In genomic region chr5:142960775-142961271, GRCm38 (mm10) we compare ENCODE assay signal across 8 mouse cellular contexts. TPM values are rescaled to one million over a fixed set of nuclear protein-coding genes. Genes with fewer than 3 reads are reported as not detected.
DNase-seq lines count a peak whose midpoint lies in the region; ATAC-seq and TF ChIP-seq lines count a peak whose summit lies in the region.

No protein-coding gene starts in this region.

- dilution Hi-C loops in CH12.LX (cut with MboI; ENCODE audit: extremely low pct_ligation_motif_present, extremely low pct_unique_long_range_greater_than_20kb, low sequenced_read_pairs), result no loop called here

- H3K27me3 ChIP-seq in CH12.LX (replicated peaks), result peaks cover 12% of the 10 kb centered on the region
- H3K27me3 ChIP-seq in embryonic facial prominence, embryonic 12.5 days, result no peaks in the 10 kb centered on the region
- H3K27me3 ChIP-seq in hindbrain, embryonic 12.5 days, result peaks cover 6% of the 10 kb centered on the region
- peaks cover 54% of the 10 kb centered on the region for H3K27me3 ChIP-seq in liver, embryonic 16.5 days (ENCODE audit: control insufficient read depth, insufficient read depth, low read depth, low read length)

- no peak overlapping the region for H3K4me2 ChIP-seq in CH12.LX (ENCODE audit: insufficient read depth, low read depth, poor library complexity, severe bottlenecking)
- peak overlapping the region; percentile 96 for H3K4me2 ChIP-seq in embryonic facial prominence, embryonic 12.5 days (replicated peaks)
- H3K4me2 ChIP-seq in hindbrain, embryonic 12.5 days (replicated peaks), result peak overlapping the region; percentile 94
- peak overlapping the region; percentile 64 for H3K4me2 ChIP-seq in liver, embryonic 16.5 days (ENCODE audit: low read depth, low read length)

- peaks cover 37 to 85% of the 10 kb centered on the region in 2 experiments for H3K4me1 ChIP-seq in CH12.LX (ENCODE audit: control insufficient read depth in 1 of 2, insufficient read depth in 2 of 2)
- H3K4me1 ChIP-seq in embryonic facial prominence, embryonic 12.5 days, result peaks cover 29% of the 10 kb centered on the region
- H3K4me1 ChIP-seq in hindbrain, embryonic 12.5 days, result peaks cover 33% of the 10 kb centered on the region
- peaks cover 12% of the 10 kb centered on the region for H3K4me1 ChIP-seq in liver, embryonic 16.5 days (ENCODE audit: control insufficient read depth, low read depth, low read length)

- peaks cover 22% of the 10 kb centered on the region for H3K79me2 ChIP-seq in CH12.LX (replicated peaks; ENCODE audit: control insufficient read depth, extremely low read depth, insufficient read depth, poor library complexity, severe bottlenecking)

- ATAC-seq in embryonic facial prominence, embryonic 12.5 days (ENCODE audit: insufficient number of reproducible peaks, insufficient read depth, low FRiP score, low TSS enrichment), result no peak
- no peak for ATAC-seq in hindbrain, embryonic 12.5 days (ENCODE audit: low FRiP score)
- ATAC-seq in liver, embryonic 16.5 days (ENCODE audit: low read depth), result no peak

- in situ Hi-C loops in CH12.LX (cut with MboI; ENCODE audit: low pct_ligation_motif_present, low pct_unique_long_range_greater_than_20kb, low sequenced_read_pairs), result no loop called here

- TF ChIP-seq EP300 in CH12.LX (IDR thresholded peaks at IDR 0.05; ENCODE audit: low read length), result no peak

- peaks cover 11% of the 10 kb centered on the region for H3K9me3 ChIP-seq in CH12.LX (replicated peaks; ENCODE audit: low read length)
- no peaks in the 10 kb centered on the region for H3K9me3 ChIP-seq in embryonic facial prominence, embryonic 12.5 days
- no peaks in the 10 kb centered on the region for H3K9me3 ChIP-seq in hindbrain, embryonic 12.5 days (replicated peaks)
- H3K9me3 ChIP-seq in liver, embryonic 16.5 days (replicated peaks; ENCODE audit: control insufficient read depth, low read length), result no peaks in the 10 kb centered on the region

- H3K9ac ChIP-seq in CH12.LX (ENCODE audit: insufficient read depth, low read depth), result no peak overlapping the region; the same call in 1 of the 2 replicates
- peak overlapping the region; percentile 100 for H3K9ac ChIP-seq in embryonic facial prominence, embryonic 12.5 days
- H3K9ac ChIP-seq in hindbrain, embryonic 12.5 days, result peak overlapping the region; percentile 99
- peak overlapping the region; percentile 44 for H3K9ac ChIP-seq in liver, embryonic 16.5 days (ENCODE audit: low read depth, low read length)

- peak overlapping the region; percentile 58 to 77 (median 62) for H3K4me3 ChIP-seq in CH12.LX (replicated peaks in 1 of 3; ENCODE audit: low read depth in 2 of 3, low read length in 2 of 3, poor library complexity in 1 of 3)
- peak overlapping the region; percentile 100 for H3K4me3 ChIP-seq in embryonic facial prominence, embryonic 12.5 days
- H3K4me3 ChIP-seq in hindbrain, embryonic 12.5 days, result peak overlapping the region; percentile 97
- H3K4me3 ChIP-seq in liver, embryonic 16.5 days (ENCODE audit: low read depth, low read length), result peak overlapping the region; percentile 56

- WGBS in embryonic facial prominence, embryonic 12.5 days, result under 1% methylated on average over 59 of the region's 59 CpGs
- WGBS in hindbrain, embryonic 12.5 days, result under 1% methylated on average over 59 of the region's 59 CpGs
- 2% methylated on average over 59 of the region's 59 CpGs for WGBS in liver, embryonic 16.5 days (ENCODE audit: insufficient replicate concordance)

- H3K36me3 ChIP-seq in CH12.LX (replicated peaks in 1 of 2; ENCODE audit: control insufficient read depth in 1 of 2, insufficient read depth in 1 of 2, low read length in 1 of 2), result peaks cover 0 to 10% of the 10 kb centered on the region in 2 experiments
- H3K36me3 ChIP-seq in embryonic facial prominence, embryonic 12.5 days, result peaks cover 2% of the 10 kb centered on the region
- H3K36me3 ChIP-seq in hindbrain, embryonic 12.5 days, result peaks cover 2% of the 10 kb centered on the region
- no peaks in the 10 kb centered on the region for H3K36me3 ChIP-seq in liver, embryonic 16.5 days (ENCODE audit: control insufficient read depth, insufficient read depth)

- H3K27ac ChIP-seq in CH12.LX (ENCODE audit: insufficient read depth, low read depth), result peak overlapping the region; percentile 9; the same call in 1 of the 2 replicates
- peak overlapping the region; percentile 98 for H3K27ac ChIP-seq in embryonic facial prominence, embryonic 12.5 days
- H3K27ac ChIP-seq in hindbrain, embryonic 12.5 days, result peak overlapping the region; percentile 97
- no peak overlapping the region for H3K27ac ChIP-seq in liver, embryonic 16.5 days (ENCODE audit: low read length)

- TF ChIP-seq POLR2A in CH12.LX (IDR thresholded peaks at IDR 0.05; ENCODE audit: low read depth, low read length), result no peak

- no peak for TF ChIP-seq RAD21 in CH12.LX (IDR thresholded peaks at IDR 0.05; ENCODE audit: low read depth, low read length)

- no peak for TF ChIP-seq CTCF in CH12.LX (conservative IDR thresholded peaks at IDR 0.05 in 1 of 2, IDR thresholded peaks at IDR 0.05 in 1 of 2; ENCODE audit: low read depth in 2 of 2, low read length in 2 of 2)

- DNase-seq in heart, adult 11 months, result peak; percentile 93
- DNase-seq in heart, adult 8-10 months (ENCODE audit: low spot score), result no peak
- no peak for DNase-seq in CH12.LX (ENCODE audit: extremely low read depth)
- DNase-seq in retina, postnatal 1 day, result peak; percentile 61
- no peak for DNase-seq in left cerebral cortex, adult 9 months (ENCODE audit: low spot score in 2 of 2)

TF ChIP-seq in CH12.LX, 34 proteins besides CTCF, POLR2A, EP300 and RAD21:
- no peak for TF ChIP-seq JUN (IDR thresholded peaks at IDR 0.05; ENCODE audit: insufficient read depth, low read depth, low read length)
- TF ChIP-seq MAX (IDR thresholded peaks at IDR 0.05; ENCODE audit: low read length), result no peak
- peak; percentile 88; the same call in 1 of the 2 replicates for TF ChIP-seq UBTF (IDR thresholded peaks at IDR 0.05; ENCODE audit: low read depth, low read length)

RNA-seq across cellular contexts. Expression of gene Fscn1, which starts 0.7 kb away (rescaled TPM):
- total RNA-seq in heart, adult 8-10 months (2022), result 10 to 100 TPM in 3 of 4 experiments, 1 to 10 TPM in 1; 9.9 to 28.6 (median 23.6) TPM
- total RNA-seq in CH12.LX (2012; rRNA removed) (51.7 and 65.3 TPM in 2 replicates), CH12.LX (2014; rRNA removed) (18.2 and 19.7 TPM in 2 replicates)
- polyA plus RNA-seq in CH12.LX (2012; ENCODE audit: insufficient read length, low read depth), result 70.4 and 75.7 TPM in 2 replicates
- polyA plus RNA-seq in embryonic facial prominence, embryonic 12.5 days (2016; fragmentation: Nextera tagmentation; extraction: Ambion mirVana), result 506 and 520 TPM in 2 replicates
- 699 and 764 TPM in 2 replicates for polyA plus RNA-seq in hindbrain, embryonic 12.5 days (2016; fragmentation: Nextera tagmentation; extraction: Ambion mirVana)
- 19.6 and 20.4 TPM in 2 replicates for polyA plus RNA-seq in liver, embryonic 16.5 days (2015; fragmentation: Nextera tagmentation; extraction: Ambion mirVana)

RNA-seq across cellular contexts. Expression of gene Actb, which starts 54.3 kb away (rescaled TPM):
- 100 to 1,000 TPM; 461 to 845 (median 654) TPM for total RNA-seq in heart, adult 8-10 months (2022)
- total RNA-seq in CH12.LX (2012; rRNA removed) (4,756 and 5,246 TPM in 2 replicates), CH12.LX (2014; rRNA removed) (3,882 and 4,152 TPM in 2 replicates)
- 3,023 and 5,048 TPM in 2 replicates for polyA plus RNA-seq in CH12.LX (2012; ENCODE audit: insufficient read length, low read depth)
- 13,963 and 14,730 TPM in 2 replicates for polyA plus RNA-seq in embryonic facial prominence, embryonic 12.5 days (2016; fragmentation: Nextera tagmentation; extraction: Ambion mirVana)
- polyA plus RNA-seq in hindbrain, embryonic 12.5 days (2016; fragmentation: Nextera tagmentation; extraction: Ambion mirVana), result 14,392 and 16,600 TPM in 2 replicates
- 6,197 and 6,568 TPM in 2 replicates for polyA plus RNA-seq in liver, embryonic 16.5 days (2015; fragmentation: Nextera tagmentation; extraction: Ambion mirVana)

Comparison
In these comparisons a context has a peak if more than half of its experiments do, and no peak if none do; other contexts are left out.
1. DNase-seq: peak in heart, adult 11 months (single experiment) and retina, postnatal 1 day (single experiment); none in heart, adult 8-10 months (single experiment), CH12.LX (single experiment) and left cerebral cortex, adult 9 months (0 of 2).
2. Peak in every context shown above with its lines, with median percentiles within 50 percentile points of each other: H3K4me3 ChIP-seq.